Mouse (Mus musculus) left cerebral cortex, adult 2 months (tissue): ENCODE measurements at regions not wholly inside any gene's neighbourhood (a gene's known extent, or its start where the extent isn't known, plus 50 kb on each side); places are given as distances from the start of the nearest gene placed in this dataset.

ENCODE experiments used
- DNase-seq, 2 experiments: peaks; one replicate each; pipeline ENCODE4 v3.0.0; 2021 to 2022; ENCODE audit warnings: low spot score in 2 of 2, mixed read lengths in 1 of 2; ENCODE audit errors: extremely low spot score in 1 of 2
- H3K27ac ChIP-seq: fragments of 200-600 bp; 2 replicates; pipeline ENCODE4 v1.8.1; 2022
- H3K4me3 ChIP-seq: fragments of 200-600 bp; 2 replicates; pipeline ENCODE4 v1.8.1; 2022
- CTCF ChIP-seq: fragments of 200-600 bp; IDR thresholded peaks from 2 replicates; pipeline ENCODE4 v1.8.1; 2022; ENCODE audit warnings: antibody characterized with exemption, mild to moderate bottlenecking, moderate library complexity
- intact Hi-C: fragments of 180-260 bp; cut with DNase I; formaldehyde crosslinking; loops from one replicate; pipeline ENCODE4 v1.15.1; 2025

GRCm38 (mm10) chr2:117674877-117675276 is 332.1 kb upstream of the Rasgrp1 start:
- TF ChIP-seq CTCF = no peak
- intact Hi-C loops = no loop called here
- Histone ChIP-seq H3K27ac (no peak overlapping the region), H3K4me3 (no peak overlapping the region)
- DNase-seq = no peak

GRCm38 (mm10) chr2:117678650-117679049 is 335.8 kb upstream of the Rasgrp1 start:
- Histone ChIP-seq H3K27ac (no peak overlapping the region), H3K4me3 (no peak overlapping the region)
- DNase-seq = no peak
- no peak for TF ChIP-seq CTCF
- intact Hi-C loops = no loop called here

GRCm38 (mm10) chr2:117685836-117686453 is 343.1 kb upstream of the Rasgrp1 start:
- intact Hi-C loops = no loop called here
- H3K27ac ChIP-seq = no peak overlapping the region
- H3K4me3 ChIP-seq = no peak overlapping the region
- no peak for DNase-seq
- TF ChIP-seq CTCF = no peak

- DNase-seq = no peak
- Histone ChIP-seq H3K27ac (no peak overlapping the region), H3K4me3 (no peak overlapping the region)
- intact Hi-C loops = no loop called here
- no peak for TF ChIP-seq CTCF
Measured at GRCm38 (mm10) chr2:117693537-117693936, 350.7 kb upstream of the Rasgrp1 start.

GRCm38 (mm10) chr2:117710173-117710813 is 367.5 kb upstream of the Rasgrp1 start:
- no peak overlapping the region for H3K4me3 ChIP-seq
- DNase-seq = no peak
- no peak overlapping the region for H3K27ac ChIP-seq
- TF ChIP-seq CTCF = no peak
- intact Hi-C loops = no loop called here

GRCm38 (mm10) chr2:117724066-117724465 is 381.3 kb upstream of the Rasgrp1 start:
- intact Hi-C loops = no loop called here
- no peak for TF ChIP-seq CTCF
- Histone ChIP-seq H3K27ac (no peak overlapping the region), H3K4me3 (no peak overlapping the region)
- no peak for DNase-seq

- no peak for TF ChIP-seq CTCF
- Histone ChIP-seq H3K27ac (no peak overlapping the region), H3K4me3 (no peak overlapping the region)
- no peak for DNase-seq
- intact Hi-C loops = no loop called here
Measured at GRCm38 (mm10) chr2:117731253-117731652, 380.4 kb upstream of the Thbs1 start.

GRCm38 (mm10) chr2:117742413-117742812 is 369.3 kb upstream of the Thbs1 start:
- intact Hi-C loops = no loop called here

GRCm38 (mm10) chr2:117743901-117744300 is 367.8 kb upstream of the Thbs1 start:
- no peak for TF ChIP-seq CTCF
- DNase-seq = no peak
- H3K4me3 ChIP-seq = no peak overlapping the region
- no peak overlapping the region for H3K27ac ChIP-seq
- intact Hi-C loops = no loop called here

More at GRCm38 (mm10) chr2:117742413-117742812, 369.3 kb upstream of the Thbs1 start:
- DNase-seq = no peak
- Histone ChIP-seq H3K27ac (no peak overlapping the region), H3K4me3 (no peak overlapping the region)
- TF ChIP-seq CTCF = no peak

GRCm38 (mm10) chr2:117745767-117746166 is 365.9 kb upstream of the Thbs1 start:
- DNase-seq = no peak
- Histone ChIP-seq H3K27ac (no peak overlapping the region), H3K4me3 (no peak overlapping the region)
- intact Hi-C loops = no loop called here
- no peak for TF ChIP-seq CTCF

- no peak for DNase-seq
- no peak overlapping the region for H3K4me3 ChIP-seq
- no peak overlapping the region for H3K27ac ChIP-seq
- TF ChIP-seq CTCF = no peak
- intact Hi-C loops = no loop called here
Measured at GRCm38 (mm10) chr2:117747136-117747535, 364.5 kb upstream of the Thbs1 start.

GRCm38 (mm10) chr2:117748892-117749291 is 362.8 kb upstream of the Thbs1 start:
- no peak for TF ChIP-seq CTCF
- H3K27ac ChIP-seq = no peak overlapping the region
- intact Hi-C loops = no loop called here
- no peak for DNase-seq
- H3K4me3 ChIP-seq = no peak overlapping the region

GRCm38 (mm10) chr2:117759491-117760013 is 352.1 kb upstream of the Thbs1 start:
- Histone ChIP-seq H3K4me3 (no peak overlapping the region), H3K27ac (no peak overlapping the region)
- intact Hi-C loops = no loop called here
- TF ChIP-seq CTCF = no peak
- DNase-seq = no peak
